Mouse (Mus musculus) mesoderm, embryonic 11.5 days (tissue): Measurements from ENCODE around the gene 2310061N02Rik.
"Not testable (repeated sequence)": the region's sequence is repeated elsewhere in the genome, so short reads cannot be mapped to it uniquely, and the experiment has no call there.

Experiments
- DNase-seq: peaks from one replicate; pipeline ENCODE4 v3.0.0-alpha.2; 2012; ENCODE audit warnings: low read depth, low spot score

Gene 2310061N02Rik

DNA sequence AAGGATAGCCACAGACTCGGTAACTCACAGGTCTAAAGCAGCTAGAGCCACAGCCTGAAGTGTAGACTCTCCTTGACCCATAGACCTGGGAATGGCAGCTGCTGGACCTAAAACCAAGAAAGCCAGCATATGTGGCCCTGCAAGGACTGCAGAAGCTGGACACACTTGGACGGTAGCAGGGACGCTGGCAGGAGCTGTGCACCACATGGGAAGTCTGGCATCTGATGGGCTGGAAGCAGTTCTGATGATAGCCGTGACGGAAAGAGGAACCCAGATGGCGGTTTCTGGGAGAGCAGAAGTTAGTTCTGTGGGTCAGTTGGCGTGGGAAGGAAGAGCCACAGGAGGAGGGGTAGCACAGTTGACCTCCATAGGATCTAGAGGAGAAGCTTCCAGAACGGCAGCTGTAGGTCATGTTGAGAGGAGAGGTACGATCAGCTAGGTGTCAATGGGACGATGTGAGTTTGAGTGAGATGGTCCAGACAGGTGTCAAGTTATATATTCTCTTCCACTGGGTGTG is at the start of gene 2310061N02Rik:
TSS of gene 2310061N02Rik (minus strand) at position 467 of the 517 bp plus-strand sequence.
- no peak for DNase-seq

DNA sequence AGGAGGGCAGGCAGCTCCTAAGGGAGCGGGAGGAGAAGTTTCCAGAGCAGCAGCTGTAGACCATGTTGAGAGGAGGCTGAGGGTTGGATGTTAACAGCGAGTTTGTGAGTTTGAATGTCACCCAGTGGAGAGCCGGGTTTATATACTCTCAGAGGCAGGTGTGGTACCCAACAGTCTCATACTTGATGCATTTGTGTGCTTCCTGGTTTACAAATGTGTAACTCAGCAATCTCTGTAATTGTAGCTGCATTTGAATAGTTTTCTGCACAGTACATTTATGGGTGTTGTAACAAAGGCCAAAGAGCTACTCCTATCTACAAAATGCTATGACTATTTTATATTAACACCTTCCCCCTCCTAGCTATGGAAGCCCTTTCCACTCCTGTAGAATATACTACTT is 43.8 kb upstream of the 2310061N02Rik start, which contains the start of gene Krtap13:
TSS of gene Krtap13 (minus strand) at position 101 of the 400 bp plus-strand sequence.
- not testable (repeated sequence) for DNase-seq

GRCm38 (mm10) chr16:88747943-88748342 is 40.2 kb upstream of the 2310061N02Rik start:
- no peak for DNase-seq

- no peak for DNase-seq
Measured at GRCm38 (mm10) chr16:88744750-88745340, 37.1 kb upstream of the 2310061N02Rik start.

DNA sequence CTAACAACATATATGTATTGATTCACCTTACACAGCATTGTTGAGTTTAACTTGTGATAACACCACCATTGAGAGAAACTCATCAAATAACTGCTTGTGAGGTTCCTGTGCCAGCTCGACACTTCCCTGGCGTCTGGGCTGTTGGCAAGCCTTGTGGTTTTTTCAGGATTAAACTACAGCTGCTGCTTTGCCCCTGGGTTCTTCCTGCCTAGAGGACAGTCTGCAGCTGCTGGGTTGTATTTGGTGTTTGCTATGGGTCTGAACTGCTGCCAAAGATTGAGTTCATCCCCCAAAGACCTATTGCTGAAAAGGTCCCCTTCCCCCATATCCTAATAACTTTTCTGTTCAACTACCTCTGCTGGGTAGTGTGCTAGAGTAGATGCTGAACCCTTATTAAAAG is 27.6 kb upstream of the 2310061N02Rik start:
- no peak for DNase-seq

DNA sequence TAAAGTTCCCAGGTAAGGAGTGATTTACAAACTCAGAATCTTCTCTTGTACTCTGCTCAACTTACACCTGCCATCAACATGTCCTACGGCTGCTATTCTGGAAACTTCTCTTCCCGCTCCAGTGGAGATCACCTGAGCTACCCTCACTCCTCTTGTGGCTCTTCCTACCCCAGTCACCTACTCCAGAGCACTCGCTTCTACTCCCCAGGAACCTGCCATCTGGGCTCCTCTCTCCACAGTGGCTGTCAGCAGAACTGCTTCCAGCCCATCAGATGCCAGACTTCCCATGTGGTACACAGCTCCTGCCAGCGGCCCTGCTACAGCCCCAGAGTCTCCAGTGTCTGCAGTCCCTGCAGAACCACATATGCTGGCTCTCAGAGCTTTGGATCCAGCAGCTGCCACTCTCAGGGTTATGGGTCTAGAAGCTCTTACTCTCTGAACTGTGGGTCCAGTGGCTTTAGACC is 21.1 kb upstream of the 2310061N02Rik start, which contains the start of gene Krtap13-1:
TSS of gene Krtap13-1 (plus strand) at position 51 of the 464 bp plus-strand sequence.
- DNase-seq: no peak

DNA sequence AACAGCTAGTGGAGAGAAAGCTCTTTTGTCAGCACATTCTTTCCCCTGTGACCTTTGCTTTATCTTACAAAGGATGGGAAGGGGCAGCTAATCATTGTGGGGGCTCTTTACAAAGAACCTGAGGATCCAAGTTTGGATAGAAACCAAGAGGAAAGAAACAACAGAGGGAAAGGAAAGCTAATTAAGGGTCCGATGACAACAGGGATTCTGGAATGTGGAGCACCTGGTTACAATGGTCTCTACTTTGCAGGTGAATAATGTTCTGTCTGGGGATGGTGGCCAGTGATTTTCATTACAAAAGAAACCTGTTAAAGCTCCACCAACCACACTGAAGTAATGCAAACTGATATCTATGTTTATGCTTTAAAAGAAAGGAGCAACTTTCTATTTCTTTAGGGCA is 12.3 kb upstream of the 2310061N02Rik start:
- no peak for DNase-seq

- no peak for DNase-seq
Measured at GRCm38 (mm10) chr16:88716549-88716948, 8.8 kb upstream of the 2310061N02Rik start.

- no peak for DNase-seq
Measured at GRCm38 (mm10) chr16:88711245-88711644, 3.5 kb upstream of the 2310061N02Rik start.

DNA sequence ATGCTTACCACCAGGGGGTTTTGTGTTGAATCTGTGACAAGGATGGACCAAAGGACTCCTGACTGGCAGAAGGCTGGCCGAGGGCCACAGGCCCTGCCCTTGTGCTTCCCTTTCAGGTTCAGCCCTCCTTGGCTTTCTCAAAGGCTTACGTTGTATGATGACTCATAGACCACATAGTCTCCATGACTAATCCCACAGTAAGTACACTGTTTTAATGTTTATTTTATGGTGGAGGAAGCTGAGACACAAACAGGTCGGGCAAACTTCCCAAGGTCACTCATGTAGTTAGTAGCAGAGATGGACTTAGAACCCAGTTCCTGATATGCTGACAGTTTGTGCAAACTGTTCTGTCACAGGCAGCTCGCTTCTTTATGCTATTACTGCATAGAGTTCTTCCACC is 3.0 kb upstream of the 2310061N02Rik start:
- no peak for DNase-seq

DNA sequence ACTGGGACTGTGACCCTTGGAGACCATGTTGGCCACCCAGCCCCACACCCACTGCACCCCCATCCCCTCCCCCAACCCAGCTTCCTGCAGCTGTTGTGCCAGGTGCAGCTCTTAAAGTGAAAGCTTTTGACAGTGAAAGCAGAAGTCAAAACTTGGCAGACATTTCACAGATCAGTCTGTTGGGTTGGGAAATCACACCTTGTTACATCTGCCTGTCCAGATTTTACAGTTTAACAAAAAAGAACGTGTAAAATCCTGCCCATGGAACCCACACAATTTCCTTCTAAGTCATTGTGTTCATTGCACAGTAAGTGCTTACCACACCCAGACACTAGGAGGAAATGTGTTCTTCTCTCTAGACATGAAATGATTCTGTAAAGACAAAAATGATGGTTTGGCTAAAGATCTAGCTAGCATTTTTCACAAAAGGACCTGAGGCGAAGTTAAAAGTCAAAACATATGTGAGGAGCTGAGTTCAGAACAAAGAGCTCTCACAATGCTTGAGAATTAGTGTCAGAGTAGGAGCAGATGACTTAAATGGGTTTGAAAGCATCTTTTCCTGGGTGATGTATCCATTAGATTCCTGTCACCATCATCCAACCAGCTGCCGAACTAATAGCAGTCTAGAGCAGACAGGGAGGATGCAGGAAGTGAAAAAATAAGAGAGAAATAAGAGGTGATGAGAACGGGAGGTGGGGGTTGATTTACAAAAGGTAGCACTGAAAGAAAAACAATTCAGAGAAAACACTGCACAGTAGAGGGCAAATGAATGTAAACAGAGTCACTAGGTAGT is 6.5 kb downstream of the 2310061N02Rik start:
- DNase-seq: no peak

DNA sequence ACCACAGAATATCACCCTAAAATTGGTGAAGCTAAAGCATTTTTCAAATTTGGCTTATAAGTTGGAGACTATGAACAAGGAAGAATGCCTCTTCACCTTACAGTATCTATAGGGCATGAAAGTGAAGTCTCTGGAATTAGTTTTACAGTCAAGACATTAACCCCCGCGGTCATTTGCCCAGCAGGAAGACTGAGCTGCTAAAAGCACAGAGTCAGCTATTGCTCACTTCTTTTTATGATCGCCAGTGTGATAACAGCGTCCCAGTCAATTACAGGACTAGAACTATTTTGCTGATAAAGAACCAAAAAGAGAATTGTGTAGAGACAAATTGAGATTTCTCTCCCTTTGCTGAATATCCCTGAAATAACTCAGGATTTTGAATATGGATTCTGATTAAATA is 11.5 kb downstream of the 2310061N02Rik start:
- DNase-seq: no peak

- no peak for DNase-seq
Measured at GRCm38 (mm10) chr16:88681282-88681681, 26.5 kb downstream of the 2310061N02Rik start.

DNA sequence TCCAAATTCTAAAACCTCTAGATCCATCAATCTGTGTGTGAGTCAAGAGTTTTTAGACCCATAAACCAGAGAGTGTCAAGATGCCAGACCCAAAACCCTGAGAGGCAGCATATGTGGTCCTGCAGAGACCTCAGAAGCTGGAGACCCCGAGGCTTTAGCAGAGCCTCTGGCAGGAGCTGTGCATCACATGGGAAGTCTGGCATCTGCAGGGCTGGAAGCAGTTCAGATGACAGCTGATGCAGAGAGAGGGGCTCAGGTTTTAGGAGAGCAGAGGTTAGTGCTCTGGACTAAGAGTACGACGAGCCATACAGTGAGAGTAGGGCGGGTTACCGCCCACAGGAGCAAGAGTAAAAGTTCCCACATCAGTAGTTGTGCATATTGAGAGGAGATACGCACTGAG is 28.7 kb downstream of the 2310061N02Rik start:
- no peak for DNase-seq

GRCm38 (mm10) chr16:88671571-88671970 is 36.2 kb downstream of the 2310061N02Rik start, which contains the start of gene Krtap27-1:
TSS of gene Krtap27-1 (minus strand) at chr16:88671671.
- DNase-seq: no peak

DNA sequence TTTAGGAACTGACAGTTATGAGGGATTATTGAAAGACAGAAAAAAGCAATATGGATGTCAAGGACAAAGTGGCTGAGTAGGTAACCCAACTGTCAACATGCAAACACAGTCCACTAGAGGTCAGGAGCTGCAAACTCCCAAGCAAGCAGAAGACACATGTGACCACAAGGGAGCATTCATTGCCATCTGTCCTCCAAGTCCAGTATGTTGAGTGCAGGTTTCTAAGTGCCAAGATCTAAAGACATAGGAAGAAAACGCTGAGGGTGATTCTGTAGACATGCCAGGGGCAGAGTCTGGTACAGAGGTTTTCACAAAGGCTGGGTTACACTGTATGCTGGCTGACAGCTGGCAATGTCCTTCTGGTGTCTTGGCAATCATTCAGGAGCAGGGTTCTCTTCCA is 50.3 kb downstream of the 2310061N02Rik start:
- peak; percentile 16 for DNase-seq
